Mouse (Mus musculus): ENCODE data around the gene Gpr146. TPM values are rescaled to one million over a fixed set of nuclear protein-coding genes. Genes with fewer than 3 reads are reported as not detected.
A peak's percentile ranks its signal among the peaks of the same experiment; 100 is the strongest.

Gpr146 gene
- polyA plus RNA-seq, 1 experiment from 2014 or later, result 1.5 TPM

DNA sequence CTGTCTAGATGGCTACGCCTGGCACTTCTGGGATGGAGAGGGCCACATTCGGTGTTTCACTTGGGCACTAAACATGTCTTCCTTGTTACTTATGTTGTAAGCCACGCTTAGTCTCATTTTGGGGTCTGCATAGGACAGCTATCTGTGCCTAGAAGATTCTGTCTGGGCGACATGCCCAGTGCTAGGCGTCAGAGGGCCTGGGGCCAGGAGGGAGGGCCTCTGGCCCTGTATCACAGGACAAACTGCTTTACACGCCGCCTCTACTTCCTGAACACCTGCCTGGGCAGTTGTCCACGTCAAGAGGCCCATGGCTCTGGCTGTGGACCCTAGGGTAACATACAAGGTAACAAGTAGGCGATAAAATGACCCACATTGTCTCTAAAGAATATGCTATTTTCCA, 50.5 kb downstream of the Gpr146 start:
- no peak for ATAC-seq (replicated peaks)
- Histone ChIP-seq H3K27me3 (no peaks in the 10 kb centered on the region), H3K27ac (replicated peaks) (no peak overlapping the region), H3K36me3 (no peaks in the 10 kb centered on the region), H3K9ac (replicated peaks) (no peak overlapping the region), H3K4me1 (peaks cover 62% of the 10 kb centered on the region), H3K9me3 (no peaks in the 10 kb centered on the region), H3K4me3 (no peak overlapping the region), H3K4me2 (replicated peaks) (no peak overlapping the region)
- 67% methylated on average over 9 of the region's 9 CpGs for WGBS

DNA sequence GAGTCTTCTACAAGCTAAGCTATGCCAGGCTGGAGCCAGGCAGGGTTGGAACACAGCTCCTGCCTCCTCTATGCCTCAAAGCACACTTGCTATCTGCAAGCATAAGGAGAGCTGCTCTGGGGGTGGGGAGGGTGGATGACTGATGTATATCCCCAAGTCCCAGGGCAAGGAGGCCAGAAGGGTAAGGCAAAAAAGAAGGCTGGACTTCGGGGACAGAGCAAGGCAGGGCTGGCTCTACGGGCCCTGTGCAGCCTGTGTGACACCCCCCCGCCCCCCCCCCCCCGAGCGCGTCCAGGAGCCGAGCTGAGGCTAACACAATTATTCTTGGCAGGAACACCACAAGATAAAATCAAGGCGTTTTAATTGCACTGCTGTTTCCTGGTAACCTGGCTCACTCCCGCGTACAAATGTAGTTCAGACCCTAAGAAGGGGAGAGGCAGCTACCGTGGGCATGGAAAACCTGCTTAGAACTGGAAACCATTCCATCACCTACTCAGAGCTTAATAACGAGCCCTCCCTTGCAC, 52.4 kb downstream of the Gpr146 start:
- H3K4me1 ChIP-seq, result peaks cover 66% of the 10 kb centered on the region
- ATAC-seq (replicated peaks), result no peak
- 33% methylated on average over 12 of the region's 12 CpGs for WGBS

GRCm38 (mm10) chr5:139432333-139432732, 54.8 kb downstream of the Gpr146 start:
- Histone ChIP-seq H3K4me3 (no peak overlapping the region), H3K27me3 (no peaks in the 10 kb centered on the region), H3K4me2 (replicated peaks) (no peak overlapping the region), H3K4me1 (peaks cover 78% of the 10 kb centered on the region), H3K9ac (replicated peaks) (no peak overlapping the region), H3K36me3 (no peaks in the 10 kb centered on the region), H3K9me3 (no peaks in the 10 kb centered on the region), H3K27ac (replicated peaks) (peak overlapping the region; percentile 47)
- 22% methylated on average over 6 of the region's 6 CpGs for WGBS
- no peak for ATAC-seq (replicated peaks)

More for the DNA sequence above, 52.4 kb downstream of the Gpr146 start:
- no peak overlapping the region for H3K4me2 ChIP-seq (replicated peaks)
- H3K9ac ChIP-seq (replicated peaks), result no peak overlapping the region
- peak overlapping the region; percentile 58 for H3K27ac ChIP-seq (replicated peaks)
- H3K36me3 ChIP-seq, result no peaks in the 10 kb centered on the region
- no peaks in the 10 kb centered on the region for H3K9me3 ChIP-seq
- H3K27me3 ChIP-seq, result no peaks in the 10 kb centered on the region
- H3K4me3 ChIP-seq, result no peak overlapping the region

GRCm38 (mm10) chr5:139432747-139433508, 55.4 kb downstream of the Gpr146 start:
- Histone ChIP-seq H3K9ac (replicated peaks) (no peak overlapping the region), H3K9me3 (no peaks in the 10 kb centered on the region), H3K4me2 (replicated peaks) (no peak overlapping the region), H3K27me3 (no peaks in the 10 kb centered on the region), H3K27ac (replicated peaks) (peak overlapping the region; percentile 47), H3K4me3 (no peak overlapping the region), H3K36me3 (no peaks in the 10 kb centered on the region), H3K4me1 (peaks cover 78% of the 10 kb centered on the region)
- 45% methylated on average over 7 of the region's 7 CpGs for WGBS
- no peak for ATAC-seq (replicated peaks)

DNA sequence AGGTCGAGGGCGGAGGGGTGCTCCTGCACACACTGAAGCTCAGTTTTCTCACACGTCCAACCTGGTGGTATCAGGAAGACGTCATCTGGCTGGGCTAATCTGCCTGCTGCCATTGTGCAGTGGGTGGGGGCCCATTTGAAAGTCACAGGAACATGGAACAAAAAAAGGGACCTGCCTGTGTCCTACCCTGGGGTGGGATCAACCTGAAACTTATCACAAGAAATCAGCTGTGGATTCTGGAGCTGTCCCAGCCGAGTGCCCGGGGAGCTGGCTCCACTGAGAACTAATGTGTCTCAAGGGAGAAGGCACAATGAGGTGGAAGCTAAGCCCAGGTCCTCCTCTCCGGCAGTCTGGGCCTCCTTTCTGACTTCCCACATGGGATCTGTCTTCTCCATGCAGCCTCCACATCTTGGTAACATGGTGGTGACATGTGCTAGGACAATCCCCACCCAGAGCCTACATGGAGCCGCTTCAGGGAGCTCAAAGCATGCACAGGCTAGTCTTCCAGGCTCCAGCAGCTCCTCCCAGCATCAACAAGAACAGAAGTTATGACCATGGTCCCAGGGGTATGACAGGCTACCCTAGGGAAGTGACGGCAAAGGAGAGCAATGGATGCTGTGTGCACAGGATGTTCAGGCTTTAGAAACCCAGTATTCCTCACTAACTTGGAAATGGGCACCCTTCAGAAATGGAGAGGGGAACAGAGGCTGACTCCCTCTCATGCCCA, 56.5 kb downstream of the Gpr146 start:
- no peak for ATAC-seq (replicated peaks)
- no peak overlapping the region for H3K9ac ChIP-seq (replicated peaks)

GRCm38 (mm10) chr5:139434940-139435339, 57.4 kb downstream of the Gpr146 start:
- H3K9ac ChIP-seq (replicated peaks), result no peak overlapping the region
- ATAC-seq (replicated peaks), result peak; percentile 80

More for the DNA sequence above, 56.5 kb downstream of the Gpr146 start:
- Histone ChIP-seq H3K9me3 (no peaks in the 10 kb centered on the region), H3K4me2 (replicated peaks) (no peak overlapping the region), H3K4me3 (no peak overlapping the region), H3K27ac (replicated peaks) (peak overlapping the region; percentile 63), H3K27me3 (no peaks in the 10 kb centered on the region), H3K36me3 (no peaks in the 10 kb centered on the region), H3K4me1 (peaks cover 78% of the 10 kb centered on the region)
- 78% methylated on average over 9 of the region's 9 CpGs for WGBS

DNA sequence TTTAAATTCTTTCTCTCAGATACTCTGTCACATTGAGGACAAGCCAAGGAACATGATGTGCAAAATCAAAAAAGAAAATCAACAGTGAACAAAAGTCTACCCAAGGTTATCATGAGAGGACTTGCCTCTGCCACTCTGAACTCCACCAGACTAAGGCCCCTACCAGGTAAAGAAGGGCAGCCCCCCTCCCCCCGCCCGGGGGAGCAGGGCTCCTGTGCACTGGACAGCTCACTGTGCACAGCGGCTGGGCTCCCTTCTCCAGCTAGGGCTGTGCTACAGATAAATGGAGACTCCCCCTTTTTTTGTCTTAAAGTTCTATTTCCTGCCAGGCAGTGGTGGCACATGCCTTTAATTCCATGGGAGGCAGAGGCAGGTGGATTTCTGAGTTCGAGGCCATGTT, 60.3 kb downstream of the Gpr146 start:
- H3K4me3 ChIP-seq, result no peak overlapping the region
- peak overlapping the region; percentile 16; the same call in 1 of the 2 replicates for H3K27ac ChIP-seq (replicated peaks)
- H3K36me3 ChIP-seq, result no peaks in the 10 kb centered on the region
- WGBS, result 95% methylated on average over 4 of the region's 4 CpGs
- H3K4me1 ChIP-seq, result peaks cover 50% of the 10 kb centered on the region
- ATAC-seq (replicated peaks), result no peak
- no peaks in the 10 kb centered on the region for H3K9me3 ChIP-seq
- H3K4me2 ChIP-seq (replicated peaks), result no peak overlapping the region
- H3K27me3 ChIP-seq, result no peaks in the 10 kb centered on the region
- H3K9ac ChIP-seq (replicated peaks), result no peak overlapping the region

More at GRCm38 (mm10) chr5:139434940-139435339, 57.4 kb downstream of the Gpr146 start:
- Histone ChIP-seq H3K36me3 (no peaks in the 10 kb centered on the region), H3K4me3 (no peak overlapping the region), H3K4me1 (peaks cover 68% of the 10 kb centered on the region), H3K9me3 (no peaks in the 10 kb centered on the region), H3K27me3 (no peaks in the 10 kb centered on the region), H3K4me2 (replicated peaks) (no peak overlapping the region), H3K27ac (replicated peaks) (peak overlapping the region; percentile 63)
- WGBS, result 6% methylated on average over 8 of the region's 8 CpGs

- Histone ChIP-seq H3K27me3 (no peaks in the 10 kb centered on the region), H3K9ac (replicated peaks) (no peak overlapping the region), H3K4me1 (peaks cover 46% of the 10 kb centered on the region), H3K36me3 (no peaks in the 10 kb centered on the region), H3K9me3 (no peaks in the 10 kb centered on the region), H3K4me2 (replicated peaks) (no peak overlapping the region), H3K4me3 (no peak overlapping the region), H3K27ac (replicated peaks) (peak overlapping the region; percentile 16)
- ATAC-seq (replicated peaks), result no peak
- 42% methylated on average over 12 of the region's 12 CpGs for WGBS
Observed at GRCm38 (mm10) chr5:139438440-139438839, 60.9 kb downstream of the Gpr146 start.

DNA sequence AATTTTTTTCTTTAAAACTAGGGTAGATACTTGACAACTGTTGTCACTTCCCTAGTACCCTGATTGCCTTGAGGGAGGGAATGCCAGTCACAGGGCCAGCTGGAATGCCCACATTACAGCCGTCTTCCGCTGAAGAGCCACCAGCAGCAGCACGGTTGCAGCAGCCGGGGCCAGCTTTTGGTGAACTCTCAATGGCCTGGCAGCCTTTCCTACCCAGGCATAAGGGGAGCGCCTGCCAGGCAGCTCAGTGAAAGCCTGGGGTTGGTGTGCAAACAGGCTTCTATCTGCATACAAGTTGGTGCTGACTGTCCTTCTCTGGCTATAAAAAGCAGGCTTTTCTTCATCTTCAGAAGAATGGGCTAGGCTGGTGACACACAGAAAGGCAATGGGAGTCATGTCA, 63.0 kb downstream of the Gpr146 start:
- H3K4me3 ChIP-seq, result no peak overlapping the region
- ATAC-seq (replicated peaks), result no peak
- H3K27ac ChIP-seq (replicated peaks), result no peak overlapping the region
- H3K9me3 ChIP-seq, result no peaks in the 10 kb centered on the region
- H3K4me2 ChIP-seq (replicated peaks), result no peak overlapping the region
- peaks cover 27% of the 10 kb centered on the region for H3K4me1 ChIP-seq
- H3K27me3 ChIP-seq, result no peaks in the 10 kb centered on the region
- H3K36me3 ChIP-seq, result no peaks in the 10 kb centered on the region
- WGBS, result 58% methylated on average over 5 of the region's 5 CpGs
- H3K9ac ChIP-seq (replicated peaks), result no peak overlapping the region

DNA sequence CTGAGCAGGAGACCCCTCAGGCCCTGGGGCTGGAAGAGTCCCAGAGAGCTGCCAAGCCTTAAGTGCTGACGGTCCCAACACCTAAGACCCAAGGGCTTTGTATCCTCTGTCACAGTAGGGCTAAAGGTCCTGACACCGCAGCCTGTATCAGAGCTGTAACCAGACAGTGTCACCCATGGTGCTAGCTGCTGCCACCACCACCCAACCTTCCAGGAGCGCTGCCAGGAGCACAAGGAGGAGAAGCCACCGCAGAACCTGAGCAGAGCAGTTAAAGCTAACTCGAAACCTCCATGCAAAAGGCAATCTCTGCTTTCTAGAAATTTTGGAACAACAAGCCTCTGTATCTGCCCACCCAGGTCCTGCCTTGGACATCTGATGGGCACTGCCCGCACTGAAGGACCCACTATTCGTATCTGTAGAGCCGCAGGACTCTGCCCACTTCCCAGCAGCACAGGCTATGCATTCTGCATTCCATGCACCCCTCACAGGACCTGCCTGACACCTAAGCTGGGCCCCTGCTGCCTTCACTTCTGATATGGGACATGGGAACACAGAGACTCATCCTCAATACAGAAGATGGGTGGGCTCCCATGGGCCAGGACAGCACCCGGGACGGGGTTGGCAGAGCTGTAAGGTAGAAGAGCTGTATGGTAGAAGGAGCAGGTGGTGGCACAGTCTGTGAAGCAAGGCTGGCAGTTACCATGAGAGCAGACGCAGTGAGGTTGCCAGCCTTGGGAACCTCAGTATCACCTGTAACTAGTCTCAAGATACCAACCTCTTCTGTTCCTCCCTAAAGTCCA, 63.6 kb downstream of the Gpr146 start:
- H3K4me2 ChIP-seq (replicated peaks), result no peak overlapping the region
- no peaks in the 10 kb centered on the region for H3K36me3 ChIP-seq
- no peak overlapping the region for H3K27ac ChIP-seq (replicated peaks)
- WGBS, result 89% methylated on average over 11 of the region's 11 CpGs
- H3K4me3 ChIP-seq, result no peak overlapping the region
- peaks cover 21% of the 10 kb centered on the region for H3K4me1 ChIP-seq
- no peaks in the 10 kb centered on the region for H3K27me3 ChIP-seq
- no peak overlapping the region for H3K9ac ChIP-seq (replicated peaks)
- no peak for ATAC-seq (replicated peaks)
- H3K9me3 ChIP-seq, result no peaks in the 10 kb centered on the region

- Histone ChIP-seq H3K4me2 (replicated peaks) (no peak overlapping the region), H3K4me1 (peaks cover 21% of the 10 kb centered on the region), H3K27me3 (no peaks in the 10 kb centered on the region), H3K9me3 (no peaks in the 10 kb centered on the region), H3K27ac (replicated peaks) (peak overlapping the region; percentile 33; the same call in 1 of the 2 replicates), H3K36me3 (no peaks in the 10 kb centered on the region), H3K4me3 (no peak overlapping the region), H3K9ac (replicated peaks) (no peak overlapping the region)
- WGBS, result 97% methylated on average over 2 of the region's 2 CpGs
- no peak for ATAC-seq (replicated peaks)
Observed at GRCm38 (mm10) chr5:139441726-139442018, 64.2 kb downstream of the Gpr146 start.

GRCm38 (mm10) chr5:139442428-139442827, 64.9 kb downstream of the Gpr146 start:
- H3K27me3 ChIP-seq, result no peaks in the 10 kb centered on the region
- H3K4me3 ChIP-seq, result no peak overlapping the region
- no peaks in the 10 kb centered on the region for H3K9me3 ChIP-seq
- no peak for ATAC-seq (replicated peaks)
- no peak overlapping the region for H3K4me2 ChIP-seq (replicated peaks)
- H3K36me3 ChIP-seq, result no peaks in the 10 kb centered on the region
- 88% methylated on average over 12 of the region's 12 CpGs for WGBS
- no peak overlapping the region for H3K9ac ChIP-seq (replicated peaks)
- H3K27ac ChIP-seq (replicated peaks), result peak overlapping the region; percentile 49; the same call in 1 of the 2 replicates
- peaks cover 21% of the 10 kb centered on the region for H3K4me1 ChIP-seq

Measured in forebrain, embryonic 15.5 days (tissue).